Mouse (Mus musculus): ENCODE measurements around the gene Mrps9.

GRCm38 (mm10) chr1:42888541-42889349 lies 37.7 kb downstream of the Mrps9 start:
- TF ChIP-seq SIN3A (IDR thresholded peaks at IDR 0.05; ENCODE audit: low read length) (no peak), KAT2A (IDR thresholded peaks at IDR 0.05; ENCODE audit: insufficient replicate concordance, low read length) (no peak), CTCF (conservative IDR thresholded peaks at IDR 0.05 in 1 of 2, IDR thresholded peaks at IDR 0.05 in 1 of 2; ENCODE audit: low read depth in 2 of 2, low read length in 2 of 2) (no peak), ZC3H11A (IDR thresholded peaks at IDR 0.05; ENCODE audit: low read depth, low read length) (no peak), POLR2A (IDR thresholded peaks at IDR 0.05; ENCODE audit: low read depth, low read length) (no peak), NELFE (IDR thresholded peaks at IDR 0.05; ENCODE audit: low read depth, low read length) (no peak), USF1 (IDR thresholded peaks at IDR 0.05; ENCODE audit: low read depth, low read length) (no peak)

All from CH12.LX (cell line).